Mouse (Mus musculus) heart, adult 11 months (tissue): ENCODE measurements at regions not wholly inside any gene's neighbourhood (a gene's known extent, or its start where the extent isn't known, plus 50 kb on each side); places are given as distances from the start of the nearest gene placed in this dataset.
A peak's percentile ranks its signal among the peaks of the same experiment; 100 is the strongest.

Experiments used
- DNase-seq: peaks from one replicate; pipeline ENCODE4 v3.0.0; 2022

DNA sequence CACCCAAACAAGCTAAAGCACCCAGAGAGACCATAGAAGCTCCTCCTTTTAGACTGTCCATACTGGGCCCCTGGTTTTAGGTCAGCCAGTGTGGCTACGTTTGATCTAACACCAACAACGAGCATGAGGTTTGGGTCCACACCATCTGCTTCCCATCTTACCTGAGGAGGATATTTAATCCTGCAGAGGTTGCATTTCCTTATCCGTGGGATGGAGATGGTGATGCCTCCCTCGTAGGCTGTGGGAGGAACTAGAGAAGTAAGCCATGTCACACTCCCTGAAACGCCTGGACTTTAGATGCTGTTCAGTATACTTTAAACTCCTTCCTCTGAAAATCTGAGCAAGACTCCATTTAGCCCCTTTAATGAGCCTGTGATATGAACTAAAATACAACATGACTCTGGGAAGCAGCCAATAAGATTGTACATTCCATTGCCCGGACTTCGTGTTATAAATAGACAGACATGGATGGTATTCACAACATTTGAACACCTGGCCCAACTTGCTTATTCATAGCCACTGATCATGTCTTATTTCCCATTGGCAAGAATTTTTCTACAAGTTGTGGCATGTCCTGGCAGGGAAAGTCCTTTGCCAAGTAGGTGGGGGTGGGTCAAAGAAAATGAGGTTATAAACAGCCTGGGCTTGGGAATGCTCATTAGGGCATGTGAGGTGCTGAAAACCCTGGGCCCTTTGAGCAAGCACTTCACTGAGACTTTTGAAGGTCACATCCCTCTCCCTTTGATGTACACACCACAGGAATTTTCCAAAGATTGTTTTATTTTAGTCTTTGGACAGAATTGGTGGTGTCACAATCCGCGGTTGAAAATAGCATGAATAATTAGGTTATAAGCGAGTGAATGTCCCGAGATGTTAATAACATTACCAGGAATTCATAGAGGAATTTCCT, 89.7 kb upstream of the Pgrmc2 start:
- peak; percentile 77 for DNase-seq

DNA sequence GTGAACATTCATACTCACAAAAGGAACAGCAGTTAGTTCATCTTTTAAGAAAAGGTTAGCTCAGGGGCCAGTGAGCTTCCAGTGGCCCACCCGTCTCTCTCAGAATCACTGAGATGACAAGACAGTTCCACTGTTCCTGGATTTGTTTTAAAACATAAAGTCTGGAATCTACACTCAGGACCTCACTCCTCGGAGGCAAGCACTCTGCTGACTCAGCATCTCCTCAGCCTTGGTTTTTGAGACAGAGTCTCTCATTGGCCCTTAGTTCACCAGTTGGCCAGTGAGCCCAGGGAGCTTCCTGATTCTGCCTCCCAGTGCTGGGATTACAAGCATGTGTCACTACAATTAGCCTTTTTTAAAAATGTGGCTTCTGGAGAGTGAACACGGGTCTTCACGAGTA, 88.9 kb upstream of the Pgrmc2 start:
- DNase-seq: peak; percentile 39

DNA sequence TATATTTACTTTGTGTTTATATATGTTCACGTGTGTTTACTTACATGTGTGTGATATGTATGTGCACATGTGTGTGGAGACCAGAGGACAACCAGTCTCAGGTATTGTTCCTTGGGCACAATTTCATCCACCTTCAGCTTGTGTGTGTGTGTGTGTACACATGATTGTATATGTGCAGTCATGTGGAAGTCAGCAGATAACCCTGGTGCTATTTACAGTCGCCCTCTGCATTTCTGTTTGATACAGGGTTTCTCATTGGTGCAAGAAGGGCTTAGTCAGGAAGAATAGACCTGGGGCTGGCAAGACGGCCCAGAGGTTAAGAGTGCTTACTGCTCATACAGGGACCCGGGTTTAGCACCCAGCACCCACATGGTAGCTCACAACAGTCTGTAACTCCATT, 88.5 kb upstream of the Pgrmc2 start:
- peak; percentile 24 for DNase-seq

GRCm38 (mm10) chr3:41170566-41170965, 87.7 kb upstream of the Pgrmc2 start:
- peak; percentile 73 for DNase-seq

- DNase-seq: peak; percentile 88
Measured at GRCm38 (mm10) chr3:41169430-41169829, 86.6 kb upstream of the Pgrmc2 start.

- DNase-seq: peak; percentile 73
Measured at GRCm38 (mm10) chr3:41168181-41168967, 85.5 kb upstream of the Pgrmc2 start.

DNA sequence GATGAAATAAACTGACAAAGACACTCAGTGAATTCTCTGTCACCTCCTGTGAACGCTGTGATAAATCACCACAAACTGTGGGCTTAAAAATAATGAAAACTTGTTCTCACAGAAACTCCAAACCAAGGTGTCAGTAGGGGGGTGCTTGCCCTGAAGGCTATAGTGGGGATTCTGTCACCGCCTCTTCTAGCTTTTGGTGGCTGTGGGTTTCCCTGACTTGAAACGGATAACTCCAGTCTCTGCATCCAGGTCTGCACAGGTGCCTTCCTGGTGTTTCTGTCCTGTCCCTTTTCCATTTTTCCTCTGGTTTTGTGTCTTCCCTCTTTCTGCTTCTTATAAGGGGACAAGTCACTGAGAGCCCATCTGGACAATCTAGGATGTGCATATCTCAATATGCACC, 84.6 kb upstream of the Pgrmc2 start:
- DNase-seq: peak; percentile 61

DNA sequence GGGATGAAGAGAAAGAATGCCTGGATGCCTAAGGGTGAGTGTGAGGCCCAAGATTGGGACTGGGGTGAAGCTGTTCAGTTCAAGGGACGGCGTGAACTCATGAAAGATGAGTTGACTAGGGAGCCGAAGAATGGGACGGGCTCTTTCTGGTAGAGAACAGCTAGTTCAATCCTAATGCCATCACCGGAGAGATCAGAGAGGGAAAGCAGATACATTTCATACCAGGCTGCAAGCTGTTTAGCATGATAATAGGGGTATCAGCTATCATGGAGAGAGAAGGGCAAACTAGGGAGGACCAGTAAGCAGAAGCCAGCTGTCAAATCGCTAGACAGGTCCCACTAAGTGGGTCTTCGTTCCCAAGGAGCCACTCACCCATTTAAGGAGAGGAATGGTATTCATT, 81.9 kb upstream of the Pgrmc2 start:
- DNase-seq: peak; percentile 40

- peak; percentile 2 for DNase-seq
Measured at GRCm38 (mm10) chr3:41163767-41164166, 80.9 kb upstream of the Pgrmc2 start.

DNA sequence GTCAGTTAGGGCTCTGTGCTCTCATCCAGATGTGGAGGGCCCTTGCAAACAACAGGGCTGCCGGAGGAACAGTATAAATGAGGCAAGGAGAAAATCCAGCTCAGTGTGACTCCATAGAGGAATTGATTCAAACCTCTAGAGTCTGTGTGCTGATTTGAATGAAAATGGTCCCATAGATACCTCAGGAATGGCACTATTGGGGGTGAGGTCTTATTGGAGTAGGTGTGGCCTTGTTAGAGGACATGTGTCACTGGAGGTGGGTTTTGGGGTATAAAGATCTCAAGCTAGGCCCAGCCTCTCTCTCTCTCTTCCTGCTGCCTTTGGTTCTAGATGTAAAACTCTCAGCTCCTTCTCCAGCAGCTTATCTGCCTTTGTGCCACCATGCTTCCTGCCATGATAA, 79.7 kb upstream of the Pgrmc2 start:
- DNase-seq: peak; percentile 15

DNA sequence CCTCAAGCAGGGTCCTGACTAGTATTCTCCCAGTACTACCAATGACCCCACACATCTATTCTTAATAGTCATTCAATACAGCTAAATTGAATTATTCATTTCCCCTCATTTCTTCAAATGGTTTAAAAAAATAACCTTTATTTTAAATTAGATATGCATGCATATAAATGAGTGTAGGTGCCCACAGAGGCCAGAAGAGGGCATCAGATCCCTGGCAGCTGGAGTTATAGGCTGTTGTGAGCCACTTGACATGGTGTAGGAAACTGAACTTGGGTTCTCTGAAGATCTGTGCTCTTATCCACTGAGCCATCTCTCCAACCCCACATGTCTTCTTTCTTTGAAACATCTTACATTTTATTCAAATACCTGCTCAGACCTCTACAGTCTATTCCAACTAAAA, 77.8 kb upstream of the Pgrmc2 start:
- no peak for DNase-seq

DNA sequence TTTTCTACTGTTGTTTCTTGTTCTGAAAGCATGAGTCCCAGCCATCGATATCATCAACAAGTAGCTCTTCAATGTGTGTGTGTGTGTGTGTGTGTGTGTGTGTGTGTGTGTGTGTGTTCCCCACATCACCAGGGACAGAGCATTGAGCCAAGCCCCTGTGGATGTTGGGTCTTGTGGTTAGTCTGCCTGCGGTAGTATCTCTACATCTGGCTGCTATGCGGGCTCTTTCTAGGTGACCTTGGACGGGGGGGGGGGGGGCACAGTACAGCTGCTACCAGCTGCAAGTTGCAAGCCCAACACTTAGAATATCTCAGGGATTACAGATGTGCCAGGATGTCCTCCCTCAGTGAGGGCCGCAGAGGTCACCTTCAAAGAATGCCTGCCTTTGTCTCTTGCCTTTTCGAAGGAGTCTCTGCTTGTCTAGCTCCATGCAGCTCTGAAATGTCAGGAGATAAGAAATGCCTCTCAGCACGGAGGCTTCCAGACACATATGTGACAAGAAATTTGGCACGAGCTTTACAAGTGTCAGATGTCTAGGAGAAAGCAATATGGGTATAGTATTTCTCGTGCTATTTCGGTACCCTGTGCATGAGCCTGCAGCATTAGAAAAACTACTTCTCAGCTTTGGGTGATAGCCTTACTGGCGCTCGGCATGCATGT, 75.6 kb upstream of the Pgrmc2 start:
- DNase-seq: peak; percentile 77

DNA sequence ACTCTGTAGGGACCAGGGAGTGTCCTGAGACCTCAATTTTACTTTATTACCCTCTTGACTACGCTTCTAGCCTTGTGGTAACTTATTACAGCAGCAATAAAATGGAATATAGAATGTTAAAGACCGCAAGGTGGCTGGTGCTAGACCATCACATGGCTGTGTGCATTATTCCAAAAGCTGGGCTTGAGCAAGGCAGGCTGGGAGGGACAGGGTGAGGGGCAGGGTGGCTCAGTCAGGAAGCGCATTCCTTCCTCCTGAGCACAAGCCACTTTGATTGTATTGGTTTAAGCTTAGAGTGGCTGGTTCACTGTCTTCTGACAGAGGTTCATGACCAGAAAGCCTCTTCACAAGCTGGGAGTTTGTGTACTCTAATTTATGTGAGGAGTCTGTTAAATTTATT, 74.6 kb upstream of the Pgrmc2 start:
- peak; percentile 35 for DNase-seq

- DNase-seq: peak; percentile 7
Measured at GRCm38 (mm10) chr3:41156562-41156961, 73.7 kb upstream of the Pgrmc2 start.

DNA sequence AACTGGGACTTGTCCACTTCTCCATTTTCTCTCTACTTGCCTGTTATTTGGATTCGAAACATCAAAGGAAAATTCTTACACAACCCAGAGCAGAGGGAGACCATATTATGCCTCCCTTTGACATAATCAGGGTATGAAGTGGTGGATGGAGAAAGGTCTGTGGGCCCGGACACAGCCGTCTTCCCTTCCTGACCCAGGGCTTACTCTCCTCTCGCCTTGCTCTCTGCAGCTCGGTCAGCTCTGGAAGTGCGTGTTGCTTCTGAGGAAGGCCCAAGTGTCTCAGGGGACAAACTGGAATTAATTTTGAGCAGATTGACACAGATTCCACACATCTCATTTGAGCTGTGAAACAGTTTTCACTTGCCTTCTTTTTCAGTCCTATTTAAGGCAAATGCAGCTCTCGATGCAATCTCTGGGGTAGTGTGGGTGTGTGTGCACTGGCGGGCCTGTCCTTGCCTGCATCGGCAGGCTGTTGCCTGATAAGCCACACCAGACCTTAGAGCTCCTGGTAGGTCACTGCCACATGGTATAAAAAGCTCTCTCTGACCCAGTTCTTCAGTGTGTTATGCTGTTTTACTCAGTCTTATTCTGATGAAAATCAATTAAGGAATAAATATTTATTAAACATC, 72.4 kb upstream of the Pgrmc2 start:
- peak; percentile 58 for DNase-seq

DNA sequence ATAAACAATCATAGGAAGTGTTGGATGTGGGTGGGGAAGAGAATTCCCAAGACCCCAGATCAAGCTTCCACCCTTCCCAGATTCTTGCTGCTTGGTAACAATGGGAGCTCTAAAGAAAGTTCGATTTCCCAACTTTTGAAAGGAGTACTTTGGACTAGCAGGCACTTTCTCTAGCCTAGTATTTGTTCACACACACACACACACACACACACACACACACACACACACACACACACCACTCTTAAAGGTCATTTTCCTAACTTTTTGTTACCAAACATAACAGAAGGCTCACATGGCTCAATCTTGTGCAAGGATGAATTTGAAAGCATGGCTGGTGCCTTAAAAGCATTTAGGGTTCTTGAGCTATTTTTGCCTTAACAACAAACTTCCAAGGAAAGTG, 71.6 kb upstream of the Pgrmc2 start:
- no peak for DNase-seq

GRCm38 (mm10) chr3:41151989-41152388, 69.1 kb upstream of the Pgrmc2 start:
- peak; percentile 24 for DNase-seq

- DNase-seq: no peak
Measured at GRCm38 (mm10) chr3:41140391-41140790, 57.5 kb upstream of the Pgrmc2 start.

DNA sequence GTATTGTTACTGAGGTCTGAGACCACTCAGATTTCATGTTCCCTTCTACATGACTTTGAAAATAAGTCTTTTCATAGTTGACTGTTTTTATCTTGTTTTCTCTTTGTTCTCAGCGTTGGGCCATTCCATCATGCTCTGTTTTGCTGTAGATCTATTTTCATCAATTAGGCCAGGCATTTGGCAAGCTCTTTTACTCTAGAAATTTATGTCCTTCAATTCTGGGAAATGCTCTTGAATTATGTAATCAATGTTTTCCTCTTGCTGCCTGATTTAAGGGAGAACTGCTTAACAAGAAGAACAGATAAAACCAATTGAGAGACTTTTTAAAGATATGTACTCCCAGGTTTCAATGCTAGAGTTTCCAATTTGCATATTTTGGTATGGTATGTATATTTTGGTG, 55.1 kb upstream of the Pgrmc2 start:
- no peak for DNase-seq

DNA sequence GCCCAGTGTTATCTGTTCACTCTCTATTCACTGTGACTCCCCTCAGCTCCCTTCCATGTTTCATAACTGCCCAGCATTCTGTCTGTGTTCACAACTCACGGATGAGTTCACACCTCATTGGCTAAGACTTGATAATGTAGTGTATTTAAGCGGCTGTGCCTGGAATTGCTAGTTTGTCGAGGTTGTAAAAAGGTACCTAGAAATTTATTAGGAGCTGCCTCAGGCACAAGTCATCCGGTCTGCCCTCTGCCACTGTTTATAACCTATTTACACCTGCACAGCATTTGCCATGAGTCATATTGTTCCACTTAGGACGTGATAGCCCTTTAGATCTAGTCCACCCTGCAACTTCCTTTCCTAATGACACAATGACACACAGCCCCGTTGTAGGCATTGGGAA, 50.0 kb upstream of the Pgrmc2 start:
- DNase-seq: no peak
